Mouse (Mus musculus): ENCODE data around the gene Agfg2.

- no peak for TF ChIP-seq CTCF (IDR thresholded peaks at IDR 0.05; ENCODE audit: extremely low read depth, insufficient read depth, insufficient read length, insufficient replicate concordance)
- no peak for TF ChIP-seq POLR2A (IDR thresholded peaks at IDR 0.05; ENCODE audit: low read depth, low read length)
Observed at GRCm38 (mm10) chr5:137639472-137639871, 45.1 kb downstream of the Agfg2 start.
